Mouse (Mus musculus) cerebellum, postnatal 14 days (tissue): ENCODE results near the gene Tnpo1.

Experiments used
- DNase-seq, 2 experiments: peaks; one replicate each; pipeline ENCODE4 v3.0.0; 2021; ENCODE audit warnings: mixed read lengths in 2 of 2

Gene Tnpo1

GRCm38 (mm10) chr13:98926213-98926957 lies at the start of gene Tnpo1:
Tnpo1 (minus strand) TSS chr13:98926384.
- peak; percentile 93 to 96 for DNase-seq

GRCm38 (mm10) chr13:98972090-98972489 lies 45.9 kb upstream of the Tnpo1 start:
- no peak for DNase-seq

- DNase-seq: no peak
Measured at GRCm38 (mm10) chr13:98971641-98972040, 45.5 kb upstream of the Tnpo1 start.

DNA sequence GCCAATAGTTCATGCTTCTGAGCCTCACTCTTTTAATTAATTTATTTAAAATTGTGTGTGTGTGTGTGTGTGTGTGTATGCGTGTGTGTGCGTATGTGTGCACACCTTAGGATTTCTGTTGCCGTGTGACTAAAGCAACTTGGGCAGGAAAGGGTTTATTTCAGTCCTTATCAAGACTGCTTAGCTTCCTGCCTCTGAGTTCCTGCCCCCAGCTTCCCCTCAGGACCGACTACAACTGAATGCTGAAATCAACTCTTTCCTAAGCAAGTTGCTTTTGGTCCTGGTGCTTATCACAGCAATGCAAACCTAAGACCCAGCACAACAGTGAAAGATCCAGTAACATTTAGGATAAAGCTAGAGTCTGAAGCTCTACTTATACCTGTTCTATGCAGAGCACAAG lies 42.3 kb upstream of the Tnpo1 start:
- no peak for DNase-seq

- no peak for DNase-seq
Measured at GRCm38 (mm10) chr13:98967942-98968341, 41.8 kb upstream of the Tnpo1 start.

GRCm38 (mm10) chr13:98966583-98966982 lies 40.4 kb upstream of the Tnpo1 start:
- DNase-seq: peak; percentile 29 to 42

DNA sequence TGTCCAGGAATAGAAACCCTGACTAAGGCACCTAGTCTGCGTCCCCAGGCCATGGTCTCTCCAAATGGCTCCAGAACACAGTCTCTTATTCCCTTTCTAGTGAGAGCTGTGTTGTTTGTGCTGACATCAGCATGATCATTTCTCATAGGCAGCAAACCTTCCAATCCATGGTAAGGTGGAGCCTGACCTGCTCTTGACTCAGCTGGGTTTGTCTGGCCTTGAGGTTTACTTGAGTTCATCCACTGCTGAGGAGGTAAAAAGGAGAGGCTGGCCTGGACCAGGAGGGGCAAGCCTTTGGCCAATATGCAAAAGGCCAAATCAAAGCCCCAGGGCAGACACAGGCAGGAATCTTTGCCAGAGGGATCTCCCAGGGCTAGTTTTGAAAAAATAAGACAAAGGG lies 37.4 kb upstream of the Tnpo1 start:
- DNase-seq: no peak

GRCm38 (mm10) chr13:98958177-98958576 lies 32.0 kb upstream of the Tnpo1 start:
- DNase-seq: no peak

DNA sequence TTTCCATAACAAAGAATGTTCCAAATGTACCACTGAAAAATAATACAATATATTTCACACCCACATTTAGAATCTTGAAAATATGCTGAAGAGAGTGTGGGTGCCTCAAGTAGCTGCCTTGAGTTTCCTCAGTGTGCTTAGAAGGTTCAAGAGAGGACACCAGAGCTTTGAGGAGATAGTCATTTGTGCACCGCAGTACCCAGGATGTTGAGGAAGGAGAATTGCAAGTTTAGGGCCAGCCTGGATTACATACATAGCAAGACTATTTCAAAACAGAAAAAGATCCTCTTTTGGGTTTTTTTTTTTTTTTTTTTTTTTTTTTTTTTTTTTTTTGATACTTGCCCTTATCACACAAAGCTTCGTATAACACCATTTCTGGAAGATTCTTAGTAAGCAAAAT lies 30.0 kb upstream of the Tnpo1 start:
- DNase-seq: no peak

DNA sequence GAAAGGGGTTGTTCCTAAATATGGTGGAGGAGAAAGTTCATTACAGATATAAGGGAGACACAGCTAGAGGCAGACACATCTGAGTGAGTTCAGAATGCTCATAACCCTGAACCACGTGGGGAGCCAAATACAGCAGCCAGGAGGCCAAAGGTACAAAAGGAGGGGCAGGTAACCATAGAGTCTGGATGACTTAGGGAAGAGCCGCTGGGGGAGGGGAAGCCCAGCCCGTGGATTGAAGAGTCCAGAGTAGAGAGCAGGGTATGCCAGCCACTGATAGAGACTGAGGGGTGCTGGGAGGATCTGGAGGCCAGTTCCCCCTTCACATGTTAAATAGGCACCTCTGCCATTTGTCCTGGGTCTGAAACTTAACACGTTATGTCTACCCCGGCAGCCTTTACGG lies 29.5 kb upstream of the Tnpo1 start:
- no peak for DNase-seq

DNA sequence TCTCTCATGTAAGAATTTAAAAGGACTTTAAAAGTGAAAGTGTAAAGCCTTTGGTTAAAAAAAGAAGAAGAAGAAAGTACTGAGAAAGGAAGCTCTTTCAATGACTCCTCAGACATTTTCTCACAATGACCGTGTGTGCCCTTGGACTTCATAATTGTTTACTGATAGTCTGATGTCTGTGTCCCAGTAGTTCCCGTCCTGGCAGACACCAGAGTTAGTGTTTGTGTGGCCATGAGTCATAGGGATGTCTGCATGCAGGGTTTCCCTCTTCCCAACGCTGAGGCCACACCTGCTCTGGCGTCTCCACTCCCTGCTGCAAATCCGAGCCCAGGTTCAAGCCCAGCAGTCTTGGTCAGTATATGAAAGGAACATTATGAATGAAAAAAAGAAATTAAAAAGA lies 29.0 kb upstream of the Tnpo1 start:
- no peak for DNase-seq

GRCm38 (mm10) chr13:98953830-98954229 lies 27.6 kb upstream of the Tnpo1 start:
- peak; percentile 87 to 89 for DNase-seq

- no peak for DNase-seq
Measured at GRCm38 (mm10) chr13:98951951-98952350, 25.8 kb upstream of the Tnpo1 start.

GRCm38 (mm10) chr13:98948146-98948545 lies 22.0 kb upstream of the Tnpo1 start:
- no peak for DNase-seq

- DNase-seq: no peak
Measured at GRCm38 (mm10) chr13:98946434-98946833, 20.2 kb upstream of the Tnpo1 start.

DNA sequence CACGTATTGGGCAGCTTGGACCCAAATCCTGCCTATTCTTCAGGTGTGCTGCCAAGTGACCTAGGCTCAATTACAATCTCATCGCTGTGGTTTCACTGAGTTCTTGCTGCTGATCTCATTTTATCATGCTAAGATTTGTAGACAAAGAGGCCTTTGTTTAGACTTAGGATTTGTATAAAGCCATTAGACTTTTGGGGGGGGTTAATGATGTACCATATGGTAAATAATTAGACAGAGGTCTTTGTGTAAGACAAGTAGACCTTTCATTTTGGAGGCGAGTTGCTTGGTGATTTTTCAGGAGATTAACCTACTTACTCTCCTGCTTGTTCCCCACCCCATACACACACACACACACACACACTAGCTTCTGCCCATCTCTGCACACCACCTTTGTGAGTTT lies 19.7 kb upstream of the Tnpo1 start:
- DNase-seq: no peak

DNA sequence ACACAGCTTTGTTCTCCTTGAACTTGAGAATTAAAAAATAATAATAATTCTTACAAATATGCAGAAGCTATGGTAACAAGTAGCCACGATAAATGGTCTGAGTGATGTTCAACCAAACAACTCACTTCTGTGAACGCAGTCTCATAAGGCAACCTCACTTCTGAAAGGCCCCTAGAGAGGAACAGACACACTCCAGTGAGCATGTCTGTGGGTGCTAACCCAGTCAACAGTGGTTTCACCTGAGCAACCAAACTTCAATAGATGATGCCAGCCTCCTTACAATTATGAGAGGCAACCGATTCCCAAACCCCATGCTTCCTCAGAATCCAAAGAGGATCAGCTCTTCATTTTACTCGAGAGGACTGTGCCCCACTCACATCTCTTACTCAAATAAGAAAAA lies 19.2 kb upstream of the Tnpo1 start:
- no peak for DNase-seq

DNA sequence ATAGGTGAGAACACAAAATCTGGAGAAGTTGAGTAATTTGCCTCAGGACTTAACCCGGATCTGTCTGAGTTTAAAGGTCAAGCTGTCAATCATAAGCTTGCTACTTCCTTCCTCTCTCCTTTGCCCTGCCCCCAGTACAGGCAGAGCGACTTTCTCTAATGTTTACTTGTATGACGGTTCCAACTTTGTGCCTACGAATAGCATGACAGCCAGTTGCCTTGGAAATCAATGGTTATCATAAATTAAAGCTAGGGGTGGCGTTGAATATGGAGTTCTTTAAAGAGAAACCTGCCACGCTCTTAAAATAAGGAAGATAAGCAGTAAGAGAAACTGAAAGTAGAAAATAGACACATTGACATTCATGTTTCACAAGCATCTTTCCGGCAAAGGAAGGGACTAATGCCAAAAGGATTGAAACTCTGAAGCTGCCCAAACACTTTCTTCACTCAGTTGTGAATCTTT lies 18.5 kb upstream of the Tnpo1 start:
- DNase-seq: no peak

DNA sequence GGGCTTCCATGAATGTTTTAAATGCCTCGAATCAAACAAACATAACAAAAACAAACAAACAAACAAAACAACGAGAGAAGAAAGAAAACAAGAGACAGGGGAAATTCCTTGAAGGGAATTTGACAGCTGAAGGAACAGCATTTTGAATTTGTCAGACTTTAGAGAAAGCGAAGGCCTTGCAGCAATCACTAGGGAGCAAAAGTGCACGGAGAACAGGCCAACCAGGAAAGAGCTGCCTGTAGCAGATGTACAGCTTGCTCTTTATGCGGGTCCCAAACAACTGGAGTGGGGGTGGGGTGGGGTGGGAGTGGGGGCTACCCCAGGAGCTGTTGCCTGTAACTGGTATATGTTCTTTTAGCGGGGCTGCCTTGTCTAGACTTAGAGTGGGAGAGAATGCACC lies 16.2 kb upstream of the Tnpo1 start:
- DNase-seq: no peak

DNA sequence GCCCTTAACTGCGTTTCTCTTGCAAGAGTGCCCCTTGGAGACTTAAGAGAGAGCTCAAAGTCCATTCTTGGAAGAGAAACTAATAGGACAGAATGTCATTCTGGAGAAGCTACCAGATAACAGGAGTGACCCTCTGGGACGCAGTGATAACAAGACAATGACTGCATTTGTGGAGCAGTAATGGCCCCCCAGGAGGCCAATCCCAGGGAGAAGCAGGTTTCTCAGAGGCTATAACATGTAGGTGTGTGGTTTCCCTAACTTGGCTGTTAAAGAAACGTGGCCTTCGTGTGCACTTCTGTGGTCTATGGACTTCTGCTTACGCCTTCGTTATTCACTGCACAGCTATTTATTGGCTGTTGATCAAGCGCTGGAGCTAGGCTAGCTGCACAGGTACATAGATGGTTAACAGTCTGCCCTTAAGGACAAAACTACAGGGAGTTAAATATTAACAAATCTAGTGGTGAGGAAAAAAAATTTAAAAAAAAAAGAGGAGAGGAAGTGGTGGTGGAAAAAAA lies 15.7 kb upstream of the Tnpo1 start:
- no peak for DNase-seq

DNA sequence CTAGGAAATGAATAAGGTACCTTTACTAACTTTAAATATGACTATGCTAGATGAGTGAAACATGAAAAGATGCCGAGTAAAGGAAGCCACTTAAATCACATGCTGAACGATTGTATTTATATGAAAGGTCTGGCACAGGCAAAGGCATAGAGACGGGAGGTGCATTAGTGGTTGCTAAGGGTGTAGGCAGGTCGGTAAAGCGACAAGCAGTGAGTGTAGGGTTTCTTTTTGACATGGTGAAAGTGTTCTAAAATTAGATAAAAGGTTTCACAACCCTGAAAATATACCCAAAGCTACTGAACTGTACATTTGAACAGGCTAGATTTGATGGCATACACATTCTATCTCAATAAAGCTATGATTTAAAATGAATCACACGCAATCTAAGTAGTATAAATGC lies 10.9 kb upstream of the Tnpo1 start:
- DNase-seq: no peak

- DNase-seq: no peak
Measured at GRCm38 (mm10) chr13:98928908-98929307, 2.7 kb upstream of the Tnpo1 start.

DNA sequence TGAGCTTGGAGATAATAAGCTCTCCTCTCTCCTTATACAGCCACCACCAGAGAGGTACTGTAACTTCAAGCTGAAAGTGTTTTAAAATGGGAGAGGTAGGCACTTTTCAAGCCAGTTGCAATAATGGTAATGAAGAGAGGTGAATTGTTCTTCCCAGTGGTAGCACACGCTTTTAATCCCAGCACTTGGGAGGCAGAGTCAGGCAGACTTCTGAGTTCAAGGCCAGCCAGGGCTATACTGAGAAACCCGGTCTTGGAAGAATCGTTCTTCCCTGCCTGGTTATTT lies 716 bp upstream of the Tnpo1 start:
- DNase-seq: no peak

GRCm38 (mm10) chr13:98925486-98926212 lies 535 bp downstream of the Tnpo1 start:
- peak in 1 of 2 experiments; percentile 61 for DNase-seq
